Mouse (Mus musculus) G1E (cell line): ENCODE measurements around the gene Olfr866. TPM values are rescaled to one million over a fixed set of nuclear protein-coding genes. Genes with fewer than 3 reads are reported as not detected.

Experiments used
- ATAC-seq: 2 replicates; pipeline ENCODE4 v1.8.0; 2016; ENCODE audit warnings: mild to moderate bottlenecking; ENCODE audit not compliant: insufficient number of reproducible peaks, poor library complexity, low FRiP score, severe bottlenecking; ENCODE audit errors: extremely low read depth
- DNase-seq: peaks from one replicate; pipeline ENCODE4 v3.0.0; 2012; ENCODE audit warnings: low spot score
- H3K27me3 ChIP-seq: 2 replicates; pipeline ENCODE4 v1.6.1; 2012; ENCODE audit warnings: mild to moderate bottlenecking, low read length, inconsistent platforms; ENCODE audit not compliant: insufficient read depth
- H3K36me3 ChIP-seq: replicated peaks from 2 replicates; pipeline ENCODE3; 2012; ENCODE audit warnings: mild to moderate bottlenecking, inconsistent platforms
- H3K4me1 ChIP-seq: 2 replicates; pipeline ENCODE4 v1.6.1; 2012; ENCODE audit warnings: low read depth, low read length, inconsistent platforms, mixed read lengths; ENCODE audit not compliant: insufficient read depth
- H3K4me3 ChIP-seq: 2 replicates; pipeline ENCODE4 v1.5.1; 2012; ENCODE audit warnings: low read depth, mild to moderate bottlenecking, inconsistent platforms, low read length, moderate library complexity, mixed read lengths
- H3K9me3 ChIP-seq: replicated peaks from 2 replicates; pipeline ENCODE4 v1.6.1; 2012; ENCODE audit warnings: inconsistent platforms
- CTCF ChIP-seq: IDR thresholded peaks from 2 replicates; pipeline ENCODE4 v1.5.1; 2012; ENCODE audit warnings: low read depth, low read length, inconsistent platforms, mixed read lengths
- GATA1 ChIP-seq: IDR thresholded peaks from 2 replicates; pipeline ENCODE4 v1.6.1; 2012; ENCODE audit warnings: borderline replicate concordance, low read length, inconsistent platforms, mixed read lengths
- GATA2 ChIP-seq: IDR thresholded peaks from 2 replicates; pipeline ENCODE4 v1.6.1; 2012; ENCODE audit warnings: low read depth, low read length, inconsistent platforms, borderline replicate concordance
- POLR2AphosphoS5 ChIP-seq: IDR thresholded peaks from 2 replicates; pipeline ENCODE4 v1.6.1; 2012; ENCODE audit warnings: low read depth, low read length, inconsistent platforms; ENCODE audit not compliant: insufficient replicate concordance
- TAL1 ChIP-seq: conservative IDR thresholded peaks from 2 replicates; pipeline ENCODE4 v1.6.1; 2012; ENCODE audit warnings: low read depth, low read length, inconsistent platforms, mixed read lengths
- polyA plus RNA-seq: library from polyadenylated mRNA; stranded (reverse); fragments of >175 nt; gene quantifications from 2 replicates; pipeline ENCODE4 v1.2.3, GENCODE M21; 2012
- total RNA-seq, 2 experiments: library from RNA; stranded (forward) in 1 of 2; stranded (reverse) in 1 of 2; fragments of 200-1000 nt in 1 of 2; fragments of >200 nt in 1 of 2; fragmentation: Nextera tagmentation in 1 of 2; gene quantifications; 2 replicates each; pipeline ENCODE4 v1.2.3; 2014 to 2017

The Olfr866 gene
- total RNA-seq (2014; fragmentation: Nextera tagmentation) (not detected in 2 replicates), total RNA-seq (2017) (not detected in 2 replicates), polyA plus RNA-seq (not detected in 2 replicates)

GRCm38 (mm10) chr9:20027935-20028334 lies at the start of gene Olfr866:
Olfr866 (minus strand) TSS chr9:20028035.
- DNase-seq (no peak), ATAC-seq (no peak)
- H3K4me3 ChIP-seq = no peak within 1 kb of the TSS
- no peaks in the 10 kb centered on the region for H3K9me3 ChIP-seq
- no peaks in the 10 kb centered on the region for H3K4me1 ChIP-seq
- H3K36me3 ChIP-seq = no peaks in the 10 kb centered on the region
- TF ChIP-seq TAL1 = no peak
- TF ChIP-seq POLR2AphosphoS5 = no peak
- no peak for TF ChIP-seq GATA2
- TF ChIP-seq GATA1 = no peak
- TF ChIP-seq CTCF = no peak
- no peaks in the 10 kb centered on the region for H3K27me3 ChIP-seq

- H3K36me3 ChIP-seq = no peaks in the 10 kb centered on the region
- ATAC-seq (no peak), DNase-seq (no peak)
- H3K4me3 ChIP-seq = no peak overlapping the region
- TF ChIP-seq POLR2AphosphoS5 (no peak), GATA2 (no peak), GATA1 (no peak), CTCF (no peak), TAL1 (no peak)
- H3K9me3 ChIP-seq = peaks cover 7% of the 10 kb centered on the region
- H3K4me1 ChIP-seq = no peaks in the 10 kb centered on the region
- no peaks in the 10 kb centered on the region for H3K27me3 ChIP-seq
Observed at GRCm38 (mm10) chr9:20073523-20074177, 45.8 kb upstream of the Olfr866 start.

- Histone ChIP-seq H3K4me1 (no peaks in the 10 kb centered on the region), H3K4me3 (no peak overlapping the region), H3K9me3 (peaks cover 7% of the 10 kb centered on the region), H3K27me3 (no peaks in the 10 kb centered on the region), H3K36me3 (no peaks in the 10 kb centered on the region)
- ATAC-seq (no peak), DNase-seq (no peak)
- TF ChIP-seq GATA2 = no peak
- no peak for TF ChIP-seq GATA1
- no peak for TF ChIP-seq TAL1
Observed at GRCm38 (mm10) chr9:20071291-20071690, 43.5 kb upstream of the Olfr866 start.

GRCm38 (mm10) chr9:20070236-20070635 lies 42.4 kb upstream of the Olfr866 start:
- TF ChIP-seq GATA1 (no peak), CTCF (no peak), GATA2 (no peak), POLR2AphosphoS5 (no peak), TAL1 (no peak)
- DNase-seq (no peak), ATAC-seq (no peak)
- H3K36me3 ChIP-seq = no peaks in the 10 kb centered on the region
- no peak overlapping the region for H3K4me3 ChIP-seq
- no peaks in the 10 kb centered on the region for H3K4me1 ChIP-seq
- no peaks in the 10 kb centered on the region for H3K27me3 ChIP-seq
- H3K9me3 ChIP-seq = peaks cover 5% of the 10 kb centered on the region

- no peaks in the 10 kb centered on the region for H3K27me3 ChIP-seq
- H3K36me3 ChIP-seq = no peaks in the 10 kb centered on the region
- H3K4me3 ChIP-seq = no peak within 1 kb of the TSS
- ATAC-seq (no peak), DNase-seq (no peak)
- H3K9me3 ChIP-seq = no peaks in the 10 kb centered on the region
- no peaks in the 10 kb centered on the region for H3K4me1 ChIP-seq
- TF ChIP-seq POLR2AphosphoS5 = no peak
- TF ChIP-seq CTCF = no peak
- no peak for TF ChIP-seq TAL1
- TF ChIP-seq GATA2 = no peak
- TF ChIP-seq GATA1 = no peak
Observed at GRCm38 (mm10) chr9:20057462-20057861, 29.6 kb upstream of the Olfr866 start, which contains the start of gene Olfr867. Olfr867 (minus strand) TSS chr9:20057562.

- DNase-seq (no peak), ATAC-seq (no peak)
- no peaks in the 10 kb centered on the region for H3K36me3 ChIP-seq
- H3K4me3 ChIP-seq = no peak overlapping the region
- no peaks in the 10 kb centered on the region for H3K4me1 ChIP-seq
- no peaks in the 10 kb centered on the region for H3K9me3 ChIP-seq
- TF ChIP-seq CTCF = no peak
- no peaks in the 10 kb centered on the region; the same call in 1 of the 2 replicates for H3K27me3 ChIP-seq
Observed at GRCm38 (mm10) chr9:20047964-20048363, 20.1 kb upstream of the Olfr866 start.

Other genes starting within 250 kb of the Olfr866 start
- gene Olfr58, start 247.8 kb downstream of the Olfr866 start, total RNA-seq (2014; fragmentation: Nextera tagmentation) = not detected in 2 replicates
- gene Olfr58, start 247.8 kb downstream of the Olfr866 start, total RNA-seq (2017) = 0.06 TPM in 1 of 2 replicates, not detected in the other
- not detected in 2 replicates for gene Olfr58, start 247.8 kb downstream of the Olfr866 start, polyA plus RNA-seq
- gene Olfr859, start 223.1 kb downstream of the Olfr866 start, total RNA-seq (2014; fragmentation: Nextera tagmentation) = not detected in 2 replicates
- 0.16 and 0.52 TPM in 2 replicates for gene Olfr859, start 223.1 kb downstream of the Olfr866 start, total RNA-seq (2017)
- not detected in 2 replicates for gene Olfr859, start 223.1 kb downstream of the Olfr866 start, polyA plus RNA-seq
- not detected in 2 replicates for gene Olfr860, start 178.3 kb downstream of the Olfr866 start, total RNA-seq (2014; fragmentation: Nextera tagmentation)
- gene Olfr860, start 178.3 kb downstream of the Olfr866 start, total RNA-seq (2017) = 0.22 TPM in 1 of 2 replicates, not detected in the other
- gene Olfr860, start 178.3 kb downstream of the Olfr866 start, polyA plus RNA-seq = not detected in 2 replicates
- gene Olfr862, start 140.0 kb downstream of the Olfr866 start, total RNA-seq (2014; fragmentation: Nextera tagmentation) = not detected in 2 replicates
- 0.06 TPM in 1 of 2 replicates, not detected in the other for gene Olfr862, start 140.0 kb downstream of the Olfr866 start, total RNA-seq (2017)
- not detected in 2 replicates for gene Olfr862, start 140.0 kb downstream of the Olfr866 start, polyA plus RNA-seq
- gene Olfr77, start 111.2 kb downstream of the Olfr866 start, total RNA-seq (2014; fragmentation: Nextera tagmentation) = not detected in 2 replicates
- 0.44 and 0.58 TPM in 2 replicates for gene Olfr77, start 111.2 kb downstream of the Olfr866 start, total RNA-seq (2017)
- 0.01 TPM in 2 replicates for gene Olfr77, start 111.2 kb downstream of the Olfr866 start, polyA plus RNA-seq
- not detected in 2 replicates for gene Olfr867, start 29.5 kb upstream of the Olfr866 start, total RNA-seq (2014; fragmentation: Nextera tagmentation)
- gene Olfr867, start 29.5 kb upstream of the Olfr866 start, total RNA-seq (2017) = not detected in 2 replicates
- not detected in 2 replicates for gene Olfr867, start 29.5 kb upstream of the Olfr866 start, polyA plus RNA-seq
- gene Olfr868, start 70.6 kb upstream of the Olfr866 start, total RNA-seq (2014; fragmentation: Nextera tagmentation) = not detected in 2 replicates
- gene Olfr868, start 70.6 kb upstream of the Olfr866 start, total RNA-seq (2017) = 0.06 and 0.27 TPM in 2 replicates
- gene Olfr868, start 70.6 kb upstream of the Olfr866 start, polyA plus RNA-seq = not detected in 2 replicates
- not detected in 2 replicates for gene Olfr869, start 101.0 kb upstream of the Olfr866 start, total RNA-seq (2014; fragmentation: Nextera tagmentation)
- not detected in 2 replicates for gene Olfr869, start 101.0 kb upstream of the Olfr866 start, total RNA-seq (2017)
- gene Olfr869, start 101.0 kb upstream of the Olfr866 start, polyA plus RNA-seq = not detected in 2 replicates
- gene Olfr870, start 146.0 kb upstream of the Olfr866 start, total RNA-seq (2014; fragmentation: Nextera tagmentation) = not detected in 2 replicates
- 0.06 and 0.11 TPM in 2 replicates for gene Olfr870, start 146.0 kb upstream of the Olfr866 start, total RNA-seq (2017)
- not detected in 2 replicates for gene Olfr870, start 146.0 kb upstream of the Olfr866 start, polyA plus RNA-seq
- gene Olfr871, start 184.2 kb upstream of the Olfr866 start, total RNA-seq (2014; fragmentation: Nextera tagmentation) = not detected in 2 replicates
- gene Olfr871, start 184.2 kb upstream of the Olfr866 start, total RNA-seq (2017) = not detected in 2 replicates
- not detected in 2 replicates for gene Olfr871, start 184.2 kb upstream of the Olfr866 start, polyA plus RNA-seq
- not detected in 2 replicates for gene Olfr872, start 209.1 kb upstream of the Olfr866 start, total RNA-seq (2014; fragmentation: Nextera tagmentation)
- gene Olfr872, start 209.1 kb upstream of the Olfr866 start, total RNA-seq (2017) = not detected in 2 replicates
- gene Olfr872, start 209.1 kb upstream of the Olfr866 start, polyA plus RNA-seq = not detected in 2 replicates